Mouse (Mus musculus): ENCODE results near the gene Fbxl13. TPM values are rescaled to one million over a fixed set of nuclear protein-coding genes. Genes with fewer than 3 reads are reported as not detected.

The Fbxl13 gene
- polyA plus RNA-seq (2014; fragmentation: Nextera tagmentation; extraction: Ambion mirVana) = 0.29 TPM in 2 replicates

GRCm38 (mm10) chr5:21645439-21646132 lies at the start of gene Fbxl13, which contains the start of gene Armc10:
Gene Fbxl13, minus strand, starts transcription at chr5:21645634.
Gene Armc10, plus strand, starts transcription at chr5:21645813.
- H3K4me1 ChIP-seq (ENCODE audit: control insufficient read depth, insufficient read depth, low read length) = 0 out of 2 replicates have a peak, but pooled peaks cover 4% of the 10 kb centered on the region
- under 1% methylated on average over 38 of the region's 40 CpGs for WGBS
- no peaks in the 10 kb centered on the region for H3K9me3 ChIP-seq (ENCODE audit: control insufficient read depth, low read depth, low read length)
- H3K4me2 ChIP-seq (replicated peaks; ENCODE audit: low read depth, low read length) = peak within 1 kb of the TSS; percentile 80
- peak within 1 kb of the TSS; percentile 68 for H3K9ac ChIP-seq (replicated peaks; ENCODE audit: low read depth, low read length)
- no peaks in the 10 kb centered on the region for H3K27me3 ChIP-seq (ENCODE audit: control insufficient read depth, insufficient read depth, low read length)
- H3K36me3 ChIP-seq (ENCODE audit: control insufficient read depth, insufficient read depth, low read length) = peaks cover 19% of the 10 kb centered on the region
- peak; percentile 97 for ATAC-seq (ENCODE audit: insufficient number of reproducible peaks, insufficient read depth, low FRiP score, low read depth)
- H3K27ac ChIP-seq (ENCODE audit: low read length) = peak within 1 kb of the TSS; percentile 84
- H3K4me3 ChIP-seq (ENCODE audit: low read depth, low read length) = peak within 1 kb of the TSS; percentile 80

- H3K9ac ChIP-seq (replicated peaks; ENCODE audit: low read depth, low read length) = no peak overlapping the region
- no peaks in the 10 kb centered on the region for H3K36me3 ChIP-seq (ENCODE audit: control insufficient read depth, insufficient read depth, low read length)
- WGBS = 76% methylated on average over 3 of the region's 3 CpGs
- no peak overlapping the region for H3K4me2 ChIP-seq (replicated peaks; ENCODE audit: low read depth, low read length)
- H3K27ac ChIP-seq (ENCODE audit: low read length) = no peak overlapping the region
- H3K4me3 ChIP-seq (ENCODE audit: low read depth, low read length) = no peak overlapping the region
- H3K4me1 ChIP-seq (ENCODE audit: control insufficient read depth, insufficient read depth, low read length) = no peaks in the 10 kb centered on the region
- no peaks in the 10 kb centered on the region for H3K9me3 ChIP-seq (ENCODE audit: control insufficient read depth, low read depth, low read length)
- no peaks in the 10 kb centered on the region for H3K27me3 ChIP-seq (ENCODE audit: control insufficient read depth, insufficient read depth, low read length)
- ATAC-seq (ENCODE audit: insufficient number of reproducible peaks, insufficient read depth, low FRiP score, low read depth) = 0 out of 2 replicates have a peak, but pooled peaks have one; percentile 23
These were observed 49.5 kb upstream of the Fbxl13 start for GRCm38 (mm10) chr5:21694854-21695490.

- Histone ChIP-seq H3K9ac (replicated peaks; ENCODE audit: low read depth, low read length) (no peak overlapping the region), H3K27me3 (ENCODE audit: control insufficient read depth, insufficient read depth, low read length) (no peaks in the 10 kb centered on the region), H3K27ac (ENCODE audit: low read length) (no peak overlapping the region), H3K4me3 (ENCODE audit: low read depth, low read length) (no peak overlapping the region), H3K4me2 (replicated peaks; ENCODE audit: low read depth, low read length) (no peak overlapping the region), H3K36me3 (ENCODE audit: control insufficient read depth, insufficient read depth, low read length) (no peaks in the 10 kb centered on the region), H3K4me1 (ENCODE audit: control insufficient read depth, insufficient read depth, low read length) (no peaks in the 10 kb centered on the region), H3K9me3 (ENCODE audit: control insufficient read depth, low read depth, low read length) (no peaks in the 10 kb centered on the region)
- 59% methylated on average over 3 of the region's 3 CpGs for WGBS
- no peak for ATAC-seq (ENCODE audit: insufficient number of reproducible peaks, insufficient read depth, low FRiP score, low read depth)
These were observed 48.0 kb upstream of the Fbxl13 start for GRCm38 (mm10) chr5:21693372-21693870.

GRCm38 (mm10) chr5:21692230-21692629 lies 46.8 kb upstream of the Fbxl13 start:
- Histone ChIP-seq H3K4me2 (replicated peaks; ENCODE audit: low read depth, low read length) (no peak overlapping the region), H3K4me1 (ENCODE audit: control insufficient read depth, insufficient read depth, low read length) (no peaks in the 10 kb centered on the region), H3K27me3 (ENCODE audit: control insufficient read depth, insufficient read depth, low read length) (no peaks in the 10 kb centered on the region), H3K27ac (ENCODE audit: low read length) (no peak overlapping the region), H3K9ac (replicated peaks; ENCODE audit: low read depth, low read length) (no peak overlapping the region), H3K36me3 (ENCODE audit: control insufficient read depth, insufficient read depth, low read length) (no peaks in the 10 kb centered on the region), H3K9me3 (ENCODE audit: control insufficient read depth, low read depth, low read length) (no peaks in the 10 kb centered on the region), H3K4me3 (ENCODE audit: low read depth, low read length) (no peak overlapping the region)
- ATAC-seq (ENCODE audit: insufficient number of reproducible peaks, insufficient read depth, low FRiP score, low read depth) = no peak
- WGBS = 95% methylated on average over 5 of the region's 5 CpGs

- Histone ChIP-seq H3K4me3 (ENCODE audit: low read depth, low read length) (no peak overlapping the region), H3K4me1 (ENCODE audit: control insufficient read depth, insufficient read depth, low read length) (no peaks in the 10 kb centered on the region), H3K36me3 (ENCODE audit: control insufficient read depth, insufficient read depth, low read length) (no peaks in the 10 kb centered on the region), H3K27ac (ENCODE audit: low read length) (no peak overlapping the region), H3K4me2 (replicated peaks; ENCODE audit: low read depth, low read length) (no peak overlapping the region), H3K27me3 (ENCODE audit: control insufficient read depth, insufficient read depth, low read length) (no peaks in the 10 kb centered on the region), H3K9ac (replicated peaks; ENCODE audit: low read depth, low read length) (no peak overlapping the region), H3K9me3 (ENCODE audit: control insufficient read depth, low read depth, low read length) (no peaks in the 10 kb centered on the region; the same call in 1 of the 2 replicates)
- no peak for ATAC-seq (ENCODE audit: insufficient number of reproducible peaks, insufficient read depth, low FRiP score, low read depth)
- 68% methylated on average over 4 of the region's 4 CpGs for WGBS
These were observed 41.6 kb upstream of the Fbxl13 start for GRCm38 (mm10) chr5:21687042-21687441.

GRCm38 (mm10) chr5:21685001-21685400 lies 39.6 kb upstream of the Fbxl13 start:
- Histone ChIP-seq H3K4me3 (ENCODE audit: low read depth, low read length) (no peak overlapping the region), H3K36me3 (ENCODE audit: control insufficient read depth, insufficient read depth, low read length) (no peaks in the 10 kb centered on the region), H3K4me1 (ENCODE audit: control insufficient read depth, insufficient read depth, low read length) (no peaks in the 10 kb centered on the region), H3K9ac (replicated peaks; ENCODE audit: low read depth, low read length) (no peak overlapping the region), H3K27me3 (ENCODE audit: control insufficient read depth, insufficient read depth, low read length) (no peaks in the 10 kb centered on the region), H3K27ac (ENCODE audit: low read length) (no peak overlapping the region), H3K9me3 (ENCODE audit: control insufficient read depth, low read depth, low read length) (no peaks in the 10 kb centered on the region; the same call in 1 of the 2 replicates), H3K4me2 (replicated peaks; ENCODE audit: low read depth, low read length) (no peak overlapping the region)
- WGBS = 66% methylated on average over 10 of the region's 10 CpGs
- ATAC-seq (ENCODE audit: insufficient number of reproducible peaks, insufficient read depth, low FRiP score, low read depth) = no peak

- Histone ChIP-seq H3K4me2 (replicated peaks; ENCODE audit: low read depth, low read length) (no peak overlapping the region), H3K9me3 (ENCODE audit: control insufficient read depth, low read depth, low read length) (no peaks in the 10 kb centered on the region; the same call in 1 of the 2 replicates), H3K27me3 (ENCODE audit: control insufficient read depth, insufficient read depth, low read length) (no peaks in the 10 kb centered on the region), H3K36me3 (ENCODE audit: control insufficient read depth, insufficient read depth, low read length) (no peaks in the 10 kb centered on the region), H3K9ac (replicated peaks; ENCODE audit: low read depth, low read length) (no peak overlapping the region), H3K4me3 (ENCODE audit: low read depth, low read length) (no peak overlapping the region), H3K27ac (ENCODE audit: low read length) (no peak overlapping the region), H3K4me1 (ENCODE audit: control insufficient read depth, insufficient read depth, low read length) (no peaks in the 10 kb centered on the region)
- no peak for ATAC-seq (ENCODE audit: insufficient number of reproducible peaks, insufficient read depth, low FRiP score, low read depth)
- WGBS = 94% methylated on average over 9 of the region's 9 CpGs
These were observed 38.4 kb upstream of the Fbxl13 start for GRCm38 (mm10) chr5:21683811-21684210.

GRCm38 (mm10) chr5:21680940-21681339 lies 35.5 kb upstream of the Fbxl13 start:
- H3K4me2 ChIP-seq (replicated peaks; ENCODE audit: low read depth, low read length) = no peak overlapping the region
- H3K9ac ChIP-seq (replicated peaks; ENCODE audit: low read depth, low read length) = no peak overlapping the region
- H3K27me3 ChIP-seq (ENCODE audit: control insufficient read depth, insufficient read depth, low read length) = no peaks in the 10 kb centered on the region
- no peak overlapping the region for H3K4me3 ChIP-seq (ENCODE audit: low read depth, low read length)
- WGBS = 79% methylated on average over 5 of the region's 5 CpGs
- no peaks in the 10 kb centered on the region for H3K4me1 ChIP-seq (ENCODE audit: control insufficient read depth, insufficient read depth, low read length)
- no peaks in the 10 kb centered on the region for H3K36me3 ChIP-seq (ENCODE audit: control insufficient read depth, insufficient read depth, low read length)
- no peaks in the 10 kb centered on the region; the same call in 1 of the 2 replicates for H3K9me3 ChIP-seq (ENCODE audit: control insufficient read depth, low read depth, low read length)
- no peak for ATAC-seq (ENCODE audit: insufficient number of reproducible peaks, insufficient read depth, low FRiP score, low read depth)
- no peak overlapping the region for H3K27ac ChIP-seq (ENCODE audit: low read length)
